Mouse (Mus musculus) WW6 (cell line): Measurements from ENCODE around the gene Rdh14.

Experiments used
- DNase-seq: peaks from one replicate; pipeline ENCODE4 v3.0.0-alpha.2; 2013; ENCODE audit warnings: low read depth, low spot score

Rdh14 gene

DNA sequence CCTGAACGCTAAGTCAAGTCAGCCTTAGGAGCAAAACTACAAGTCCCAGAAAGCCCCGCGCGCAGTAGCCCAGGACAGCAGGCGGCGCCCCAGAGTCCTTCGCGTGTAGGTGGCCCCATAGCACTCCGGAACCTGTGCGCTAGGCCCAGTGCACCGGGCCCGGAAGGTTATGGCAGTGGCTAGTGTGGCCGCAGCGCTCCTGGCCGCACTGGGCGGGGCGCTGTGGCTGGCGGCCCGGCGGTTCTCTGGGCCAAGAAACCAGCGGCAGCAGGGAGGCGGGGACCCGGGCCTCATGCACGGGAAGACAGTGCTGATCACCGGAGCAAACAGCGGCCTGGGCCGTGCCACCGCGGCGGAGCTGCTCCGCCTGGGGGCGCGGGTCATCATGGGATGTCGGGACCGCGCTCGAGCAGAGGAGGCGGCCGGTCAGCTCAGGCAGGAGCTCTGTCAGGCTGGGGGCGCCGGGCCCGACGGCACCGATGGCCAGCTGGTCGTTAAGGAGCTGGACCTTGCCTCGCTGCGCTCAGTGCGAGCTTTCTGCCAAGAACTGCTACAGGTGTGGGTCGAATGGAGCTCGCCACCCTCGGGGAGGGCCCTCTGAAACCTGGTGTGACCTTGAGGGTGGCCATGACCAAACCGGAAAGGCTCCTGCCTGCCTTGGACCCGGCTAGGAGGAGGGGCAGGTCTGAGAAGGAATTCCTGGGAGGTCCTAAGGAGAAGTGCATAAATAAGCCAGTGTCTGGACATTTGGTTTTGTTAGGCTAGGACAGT lies at the start of gene Rdh14:
Gene Rdh14, plus strand, starts transcription at position 102 of the 771 bp plus-strand sequence.
- peak; percentile 76 for DNase-seq

DNA sequence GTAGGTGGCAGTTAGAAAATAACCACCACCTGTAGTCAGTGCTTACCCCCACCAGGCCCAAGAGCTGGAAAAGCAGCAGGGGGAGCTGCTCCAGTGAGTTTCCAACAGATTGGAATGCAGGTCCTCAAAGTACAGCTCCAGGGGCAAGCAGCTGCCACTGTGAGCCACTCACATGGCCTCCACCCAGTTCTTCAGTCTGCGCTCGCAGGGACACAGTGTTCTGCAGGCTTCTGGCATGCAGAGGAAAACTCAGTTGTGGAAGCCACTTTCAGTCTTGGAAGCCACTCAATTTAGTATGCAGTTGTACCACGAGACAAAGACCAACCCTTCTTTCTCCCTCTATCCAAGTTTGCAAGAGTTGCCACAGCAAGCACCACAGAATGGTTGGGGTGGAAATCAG lies 39.9 kb upstream of the Rdh14 start:
- DNase-seq, result no peak

DNA sequence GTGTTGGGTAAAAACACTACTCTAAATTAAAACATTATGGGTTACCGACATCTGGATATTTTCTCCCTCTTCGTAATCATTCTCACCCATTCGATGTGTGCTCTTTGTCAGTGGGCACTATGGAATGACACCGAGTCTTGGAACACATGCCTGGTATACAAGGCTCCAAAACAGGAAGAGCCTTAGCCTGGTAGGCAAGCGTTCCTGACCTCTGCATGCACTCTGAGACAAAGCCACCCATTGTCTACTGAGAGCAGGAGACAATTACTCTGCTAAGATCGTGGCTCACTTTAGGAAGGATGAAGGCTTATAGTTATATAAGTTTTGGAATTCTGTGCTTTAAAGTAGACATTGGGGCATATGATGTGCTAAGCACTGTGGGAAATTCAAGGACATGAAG lies 32.8 kb upstream of the Rdh14 start:
- no peak for DNase-seq

DNA sequence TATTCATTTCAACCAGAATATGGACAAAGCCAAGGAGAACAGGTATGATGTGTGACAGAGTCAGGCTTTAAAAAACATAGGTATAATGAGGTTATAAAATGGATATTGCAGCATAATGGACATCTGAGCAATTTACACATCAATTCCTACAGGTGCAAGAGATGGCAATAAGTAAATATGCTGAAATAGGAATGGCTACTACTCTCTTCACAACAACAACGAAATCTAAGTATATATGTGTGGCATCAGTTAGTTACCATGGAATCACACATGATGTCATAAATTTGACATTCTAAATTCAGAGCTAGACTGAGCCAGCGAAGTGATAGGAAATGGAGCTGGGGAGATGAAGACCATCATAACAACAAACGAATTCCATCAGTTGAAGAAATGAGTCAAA lies 20.9 kb upstream of the Rdh14 start, which contains the start of gene Nt5c1b:
Gene Nt5c1b, plus strand, starts transcription at position 301 of the 400 bp plus-strand sequence.
- no peak for DNase-seq

DNA sequence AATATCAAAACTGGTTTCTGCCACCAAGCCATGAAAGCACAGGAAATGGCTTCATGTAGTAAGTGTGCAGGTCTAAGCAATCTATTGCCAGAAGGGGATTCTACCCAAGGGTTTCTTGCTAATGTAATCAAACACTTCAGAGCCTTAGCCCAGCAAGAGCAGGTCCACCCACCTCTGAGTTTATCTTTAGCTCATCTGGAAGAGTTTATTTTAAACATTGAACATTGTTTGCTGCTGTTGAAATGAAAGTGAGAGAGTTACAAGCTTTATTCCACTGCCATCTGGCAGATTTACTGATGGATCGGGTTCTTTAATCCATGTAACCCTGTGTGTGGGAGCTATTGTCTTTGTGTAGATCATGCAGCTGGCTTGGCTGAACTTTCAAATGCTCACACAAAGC lies 10.2 kb downstream of the Rdh14 start:
- no peak for DNase-seq

DNA sequence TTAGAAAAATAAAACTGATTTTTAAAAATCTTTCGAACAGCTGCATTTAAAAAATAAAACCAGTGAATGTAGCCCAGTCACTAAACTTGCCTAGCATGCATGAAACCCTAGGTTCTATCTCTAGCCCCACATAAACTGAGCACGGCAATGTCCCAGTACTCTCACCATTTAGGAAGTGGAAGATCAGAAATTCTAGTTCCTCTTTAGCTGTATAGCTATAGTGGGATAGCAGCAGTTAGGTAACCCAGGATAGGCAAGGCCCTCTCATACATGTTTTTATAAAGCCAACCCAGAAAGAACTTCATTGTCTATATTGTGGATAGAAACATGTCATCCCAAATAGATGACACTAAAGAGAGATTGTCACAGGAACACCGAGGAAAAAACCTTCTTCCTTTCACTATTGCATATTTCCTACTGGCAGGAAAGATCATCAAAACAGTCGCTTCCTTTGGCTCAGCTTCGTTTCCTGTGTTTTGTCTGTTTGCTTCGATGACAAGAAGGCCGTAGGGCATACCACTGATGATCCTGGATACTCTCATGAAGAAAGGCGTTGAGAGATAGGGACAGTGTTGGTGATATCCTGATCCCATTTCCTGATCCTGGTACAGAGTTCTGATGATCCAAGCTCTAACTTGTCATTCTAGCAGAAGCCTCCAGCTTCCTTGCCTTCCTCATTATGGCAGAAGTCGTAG lies 12.0 kb downstream of the Rdh14 start:
- no peak for DNase-seq

DNA sequence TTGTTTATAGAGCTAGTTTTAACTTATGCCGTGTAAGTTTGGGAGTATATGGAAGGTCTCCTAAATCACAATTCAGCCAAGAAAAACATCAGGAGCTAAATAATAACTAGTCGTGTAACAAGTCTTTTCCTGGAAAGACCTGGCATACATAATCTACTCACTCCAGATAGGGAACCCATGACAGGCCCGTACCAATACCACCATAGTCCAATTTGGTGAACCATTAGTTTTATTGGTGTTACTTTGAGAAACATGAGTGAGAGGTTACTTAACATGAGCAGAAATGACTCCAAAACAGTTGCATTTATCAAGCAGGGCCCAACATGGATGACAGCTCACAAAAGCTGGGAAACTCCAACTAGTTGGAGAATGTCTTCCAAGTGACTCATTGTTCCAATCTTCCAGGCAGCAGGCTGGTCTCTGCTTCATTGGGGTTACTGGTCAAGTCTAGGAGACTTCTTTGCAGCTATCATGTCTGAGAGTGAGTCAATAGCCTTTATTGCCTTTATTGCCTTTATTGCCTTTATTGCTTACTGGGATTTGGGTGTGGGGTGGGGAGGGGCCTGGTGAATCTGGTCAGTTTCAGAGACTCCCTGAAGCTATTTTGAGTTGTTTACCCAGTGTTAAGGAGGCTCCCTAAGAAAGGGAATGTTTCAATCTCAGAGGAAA lies 20.1 kb downstream of the Rdh14 start:
- DNase-seq, result no peak

DNA sequence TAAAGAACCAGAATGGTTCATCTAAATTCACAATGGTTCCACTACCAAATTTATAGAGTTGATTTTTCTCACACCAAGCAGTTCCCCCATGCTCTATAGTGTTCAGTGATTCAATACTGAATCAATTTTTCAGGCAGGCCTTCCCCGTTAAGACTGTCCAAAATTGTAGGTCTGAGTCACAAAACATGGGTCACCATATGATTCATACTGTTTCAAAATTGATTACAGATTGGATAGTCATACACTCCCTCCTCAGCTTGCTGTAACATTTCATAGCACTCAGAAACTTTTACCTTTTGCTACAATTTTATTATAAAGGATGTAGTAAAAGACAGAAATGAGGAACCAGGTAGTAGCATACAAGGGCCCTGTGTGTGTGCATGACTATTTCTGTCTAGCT lies 20.9 kb downstream of the Rdh14 start:
- DNase-seq, result no peak

DNA sequence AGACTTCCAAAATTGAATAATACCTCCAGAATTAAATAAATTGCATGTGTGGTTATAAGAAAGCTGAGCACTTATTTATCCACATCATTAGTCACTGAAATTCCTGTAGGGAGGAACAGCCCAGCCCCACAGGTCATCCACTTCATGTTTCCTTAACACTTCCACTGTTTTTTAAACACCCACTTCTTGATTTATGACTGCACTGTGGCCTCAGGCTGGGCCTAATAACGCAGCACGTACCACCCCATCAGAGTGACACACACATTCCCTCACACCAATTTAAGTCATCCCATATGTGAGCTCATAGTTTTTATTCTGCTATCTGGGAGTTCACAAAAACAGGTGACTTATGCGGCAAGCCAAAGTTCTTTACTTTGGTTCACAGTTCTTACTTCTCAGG lies 31.8 kb downstream of the Rdh14 start:
- no peak for DNase-seq

DNA sequence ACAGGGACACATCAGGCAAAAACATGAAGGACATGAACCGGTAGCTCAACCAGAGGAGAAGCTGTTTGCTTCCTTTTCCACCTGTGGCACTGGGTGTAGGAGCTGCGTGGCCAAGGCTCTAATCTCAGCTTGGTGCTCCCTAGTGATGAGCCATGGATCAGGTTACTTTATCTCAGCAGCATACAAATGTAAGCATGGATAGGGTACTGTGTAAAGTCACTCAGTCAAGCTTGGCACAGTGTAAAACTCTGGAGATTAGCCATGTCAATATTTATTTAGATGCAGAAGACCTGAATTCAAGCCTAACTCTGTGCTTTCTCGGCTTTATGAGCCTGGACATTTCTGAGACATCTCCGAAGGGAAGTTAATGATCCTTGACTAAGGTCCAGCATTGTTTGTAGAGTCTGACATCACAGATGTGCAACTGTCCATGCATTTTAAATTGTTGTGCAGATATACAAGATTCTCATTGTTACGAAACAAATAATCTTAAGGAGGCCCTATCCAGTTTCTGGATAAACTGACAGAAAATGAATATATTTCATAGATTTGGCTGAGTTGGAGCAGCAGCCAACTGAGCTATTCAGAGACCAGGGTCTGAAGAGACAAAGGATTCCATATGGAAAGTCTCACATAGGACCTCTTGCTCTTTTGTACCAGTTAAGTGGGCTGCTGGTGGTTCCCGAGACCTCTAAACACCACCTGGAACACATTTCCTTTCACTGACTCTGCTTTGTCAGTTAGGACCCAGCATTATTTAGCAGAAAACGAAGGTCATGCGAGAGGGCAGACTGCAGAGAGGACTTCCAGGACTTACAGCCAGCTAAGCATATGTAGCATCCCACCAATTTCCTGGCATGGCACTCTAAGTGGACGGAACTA lies 35.7 kb downstream of the Rdh14 start:
- no peak for DNase-seq

DNA sequence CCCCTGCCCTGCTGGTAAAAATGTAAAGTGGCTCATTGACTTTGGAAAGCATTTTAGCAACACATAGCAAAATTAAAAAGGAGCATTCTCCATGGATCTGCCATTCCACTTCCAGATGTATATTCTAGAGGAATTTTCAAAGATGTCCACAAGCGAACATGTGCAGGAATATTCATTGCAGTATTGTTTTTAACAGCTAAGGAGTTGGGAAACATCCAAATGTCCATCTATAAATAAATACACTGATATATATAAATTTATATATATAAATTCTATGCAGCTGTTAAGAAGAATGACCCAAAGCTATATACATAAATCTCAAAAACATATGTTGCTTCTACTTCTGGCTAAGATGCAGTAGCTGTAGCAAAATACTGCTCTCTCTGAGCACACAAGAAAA lies 40.4 kb downstream of the Rdh14 start:
- no peak for DNase-seq

DNA sequence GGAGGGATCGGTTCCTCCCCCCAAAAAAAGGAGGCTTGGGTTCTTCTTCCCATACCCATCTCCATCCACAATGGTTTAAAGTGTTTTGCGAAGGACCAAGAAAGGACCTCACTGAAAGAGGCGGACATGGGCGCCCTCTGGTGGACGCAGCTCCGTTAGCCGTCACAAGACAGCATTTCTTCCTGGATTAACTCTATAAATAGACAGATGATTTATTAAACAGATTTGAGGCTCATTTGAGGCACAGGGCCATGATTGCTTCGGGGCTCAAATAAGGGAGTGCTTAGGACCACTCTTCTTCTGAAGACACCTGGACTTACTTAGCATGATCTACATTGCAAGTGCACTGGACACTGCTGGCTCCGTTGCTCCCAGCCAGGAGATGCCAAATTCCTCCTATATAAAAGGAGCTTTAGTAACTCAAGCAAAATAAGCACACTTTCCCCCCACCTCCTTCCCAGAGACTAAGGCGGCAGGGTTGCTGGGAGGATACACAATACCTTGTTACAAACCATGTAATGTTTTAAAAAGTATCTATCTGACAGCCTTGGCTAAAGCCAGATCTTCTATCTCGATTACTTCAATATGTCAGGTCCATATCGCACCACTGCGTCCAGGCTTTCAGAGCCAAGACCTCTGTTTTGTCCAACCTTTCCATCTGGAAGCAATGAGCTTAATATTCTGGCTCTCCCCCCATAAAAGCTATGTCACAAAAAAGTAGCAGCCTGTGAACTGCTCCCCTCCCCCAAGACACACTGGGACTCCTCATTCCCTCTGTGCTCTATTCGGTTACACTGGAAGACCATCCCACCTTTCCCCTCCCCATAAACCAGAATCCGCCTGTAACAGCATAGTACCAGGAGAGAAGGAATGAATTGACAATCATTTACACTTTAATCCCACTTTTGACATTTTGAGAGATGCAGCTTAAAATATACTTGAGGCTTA lies 47.8 kb downstream of the Rdh14 start:
- DNase-seq, result peak; percentile 28

DNA sequence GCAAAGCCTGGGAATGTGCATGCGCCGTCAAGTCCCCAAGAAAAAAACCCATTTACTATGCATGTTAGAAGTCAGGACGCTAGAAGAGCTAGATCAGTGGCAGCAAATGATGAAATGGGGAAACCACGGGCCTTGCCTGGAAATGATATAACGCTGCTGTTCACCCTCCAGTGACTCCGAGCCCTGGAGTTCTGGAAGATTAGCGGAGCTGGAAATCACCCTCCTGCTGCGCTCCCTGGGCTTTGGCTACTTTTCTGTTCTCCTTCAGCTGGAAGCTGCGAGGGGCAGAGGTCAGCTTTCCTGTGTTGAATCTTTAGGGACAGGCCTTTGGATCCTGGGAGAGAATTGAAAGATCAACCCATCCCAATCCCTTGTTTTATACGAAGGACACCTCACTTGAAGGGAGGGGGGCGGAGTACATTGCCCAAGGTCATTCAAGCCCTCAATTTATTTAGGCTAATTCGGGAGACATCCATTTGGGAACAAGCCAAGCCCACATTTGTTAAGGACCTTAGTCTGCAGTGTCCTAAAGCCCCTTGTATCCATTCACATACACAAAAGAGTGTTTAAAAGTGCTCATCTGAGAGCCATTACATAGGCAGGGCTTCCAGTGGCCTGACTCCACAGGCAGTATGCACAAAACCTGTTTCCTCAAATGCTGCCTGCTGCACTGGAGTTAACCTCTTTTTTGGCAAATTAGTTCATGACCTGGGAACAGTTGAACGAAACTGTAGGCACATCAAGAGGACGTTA lies 49.1 kb downstream of the Rdh14 start:
- no peak for DNase-seq
